Mouse (Mus musculus): ENCODE data around the gene Rsph3b. TPM values are rescaled to one million over a fixed set of nuclear protein-coding genes. Genes with fewer than 3 reads are reported as not detected.
A peak's percentile ranks its signal among the peaks of the same experiment; 100 is the strongest.

Gene Rsph3b
- polyA plus RNA-seq, 1 experiment from 2014 or later = 45.7 TPM

GRCm38 (mm10) chr17:6871421-6871820 lies 77.1 kb downstream of the Rsph3b start:
- no peak overlapping the region for H3K4me2 ChIP-seq (replicated peaks)
- H3K9ac ChIP-seq = no peak overlapping the region
- H3K4me3 ChIP-seq = no peak overlapping the region
- H3K9me3 ChIP-seq (replicated peaks) = peaks cover 17% of the 10 kb centered on the region
- no peak overlapping the region for H3K27ac ChIP-seq
- H3K4me1 ChIP-seq = no peaks in the 10 kb centered on the region; the same call in none of the 2 replicates
- H3K36me3 ChIP-seq = no peaks in the 10 kb centered on the region
- 88% methylated on average over 2 of the region's 2 CpGs for WGBS
- no peak for ATAC-seq (ENCODE audit: low FRiP score)
- H3K27me3 ChIP-seq = no peaks in the 10 kb centered on the region

GRCm38 (mm10) chr17:6868810-6869209 lies 79.7 kb downstream of the Rsph3b start:
- Histone ChIP-seq H3K9ac (no peak overlapping the region), H3K4me1 (peaks cover 9% of the 10 kb centered on the region), H3K27ac (no peak overlapping the region), H3K4me3 (no peak overlapping the region), H3K36me3 (no peaks in the 10 kb centered on the region), H3K4me2 (replicated peaks) (no peak overlapping the region), H3K27me3 (no peaks in the 10 kb centered on the region), H3K9me3 (replicated peaks) (peaks cover 8% of the 10 kb centered on the region)
- ATAC-seq (ENCODE audit: low FRiP score) = no peak

- Histone ChIP-seq H3K27ac (no peak overlapping the region), H3K4me2 (replicated peaks) (no peak overlapping the region), H3K36me3 (no peaks in the 10 kb centered on the region), H3K4me3 (no peak overlapping the region), H3K4me1 (peaks cover 9% of the 10 kb centered on the region), H3K9ac (no peak overlapping the region), H3K9me3 (replicated peaks) (no peaks in the 10 kb centered on the region), H3K27me3 (no peaks in the 10 kb centered on the region)
- WGBS = 17% methylated on average over 7 of the region's 7 CpGs
- no peak for ATAC-seq (ENCODE audit: low FRiP score)
Measured at GRCm38 (mm10) chr17:6867740-6868139, 80.7 kb downstream of the Rsph3b start.

GRCm38 (mm10) chr17:6866576-6866975 lies 81.9 kb downstream of the Rsph3b start:
- ATAC-seq (ENCODE audit: low FRiP score) = no peak
- H3K27me3 ChIP-seq = no peaks in the 10 kb centered on the region

GRCm38 (mm10) chr17:6865580-6865979 lies 82.9 kb downstream of the Rsph3b start:
- peaks cover 30% of the 10 kb centered on the region for H3K4me1 ChIP-seq
- H3K9me3 ChIP-seq (replicated peaks) = no peaks in the 10 kb centered on the region
- no peak overlapping the region for H3K4me3 ChIP-seq
- H3K27ac ChIP-seq = no peak overlapping the region
- no peak overlapping the region for H3K9ac ChIP-seq
- no peaks in the 10 kb centered on the region for H3K36me3 ChIP-seq
- no peak for ATAC-seq (ENCODE audit: low FRiP score)
- 65% methylated on average over 5 of the region's 5 CpGs for WGBS
- H3K27me3 ChIP-seq = no peaks in the 10 kb centered on the region
- no peak overlapping the region for H3K4me2 ChIP-seq (replicated peaks)

More at GRCm38 (mm10) chr17:6866576-6866975, 81.9 kb downstream of the Rsph3b start:
- no peak overlapping the region for H3K27ac ChIP-seq
- H3K4me2 ChIP-seq (replicated peaks) = no peak overlapping the region
- H3K9me3 ChIP-seq (replicated peaks) = no peaks in the 10 kb centered on the region
- no peak overlapping the region for H3K9ac ChIP-seq
- WGBS = 69% methylated on average over 1 of the region's 1 CpGs
- H3K4me1 ChIP-seq = peaks cover 20% of the 10 kb centered on the region
- H3K4me3 ChIP-seq = no peak overlapping the region
- H3K36me3 ChIP-seq = no peaks in the 10 kb centered on the region

GRCm38 (mm10) chr17:6864869-6865268 lies 83.6 kb downstream of the Rsph3b start:
- no peak overlapping the region for H3K4me3 ChIP-seq
- H3K9ac ChIP-seq = no peak overlapping the region
- ATAC-seq (ENCODE audit: low FRiP score) = no peak
- H3K27me3 ChIP-seq = no peaks in the 10 kb centered on the region
- peaks cover 37% of the 10 kb centered on the region for H3K4me1 ChIP-seq
- WGBS = 29% methylated on average over 13 of the region's 13 CpGs
- H3K27ac ChIP-seq = no peak overlapping the region
- H3K36me3 ChIP-seq = no peaks in the 10 kb centered on the region
- no peaks in the 10 kb centered on the region for H3K9me3 ChIP-seq (replicated peaks)
- peak overlapping the region; percentile 30 for H3K4me2 ChIP-seq (replicated peaks)

GRCm38 (mm10) chr17:6863521-6863920 lies 85.0 kb downstream of the Rsph3b start:
- Histone ChIP-seq H3K36me3 (no peaks in the 10 kb centered on the region), H3K27ac (no peak overlapping the region), H3K4me2 (replicated peaks) (no peak overlapping the region), H3K9me3 (replicated peaks) (no peaks in the 10 kb centered on the region), H3K4me1 (peaks cover 43% of the 10 kb centered on the region), H3K9ac (no peak overlapping the region), H3K27me3 (no peaks in the 10 kb centered on the region), H3K4me3 (no peak overlapping the region)
- ATAC-seq (ENCODE audit: low FRiP score) = no peak
- WGBS = 86% methylated on average over 6 of the region's 6 CpGs

GRCm38 (mm10) chr17:6862040-6862780 lies 86.3 kb downstream of the Rsph3b start:
- Histone ChIP-seq H3K27ac (peak overlapping the region; percentile 85; the same call in 1 of the 2 replicates), H3K4me2 (replicated peaks) (peak overlapping the region; percentile 49), H3K9ac (no peak overlapping the region), H3K36me3 (no peaks in the 10 kb centered on the region), H3K4me3 (no peak overlapping the region), H3K9me3 (replicated peaks) (no peaks in the 10 kb centered on the region), H3K4me1 (peaks cover 43% of the 10 kb centered on the region), H3K27me3 (no peaks in the 10 kb centered on the region)
- peak; percentile 29; the same call in 1 of the 2 replicates for ATAC-seq (ENCODE audit: low FRiP score)
- 45% methylated on average over 12 of the region's 12 CpGs for WGBS

- 0 out of 2 replicates have a peak overlapping the region, but pooled peaks have one; percentile 16 for H3K4me3 ChIP-seq
- H3K27ac ChIP-seq = peak overlapping the region; percentile 85
- no peaks in the 10 kb centered on the region for H3K27me3 ChIP-seq
- no peaks in the 10 kb centered on the region for H3K36me3 ChIP-seq
- H3K9ac ChIP-seq = peak overlapping the region; percentile 15; the same call in 1 of the 2 replicates
- peak overlapping the region; percentile 49 for H3K4me2 ChIP-seq (replicated peaks)
- ATAC-seq (ENCODE audit: low FRiP score) = peak; percentile 86
- peaks cover 43% of the 10 kb centered on the region for H3K4me1 ChIP-seq
- 2% methylated on average over 28 of the region's 28 CpGs for WGBS
- H3K9me3 ChIP-seq (replicated peaks) = no peaks in the 10 kb centered on the region
Measured at GRCm38 (mm10) chr17:6861181-6862039, 87.1 kb downstream of the Rsph3b start.

- WGBS = 4% methylated on average over 12 of the region's 12 CpGs
- peak overlapping the region; percentile 19; the same call in 1 of the 2 replicates for H3K4me2 ChIP-seq (replicated peaks)
- no peaks in the 10 kb centered on the region for H3K27me3 ChIP-seq
- no peak overlapping the region for H3K9ac ChIP-seq
- H3K27ac ChIP-seq = peak overlapping the region; percentile 85
- no peaks in the 10 kb centered on the region for H3K9me3 ChIP-seq (replicated peaks)
- peaks cover 43% of the 10 kb centered on the region for H3K4me1 ChIP-seq
- peak; percentile 15; the same call in 1 of the 2 replicates for ATAC-seq (ENCODE audit: low FRiP score)
- no peak overlapping the region for H3K4me3 ChIP-seq
- no peaks in the 10 kb centered on the region for H3K36me3 ChIP-seq
Measured at GRCm38 (mm10) chr17:6860491-6860897, 88.0 kb downstream of the Rsph3b start.

- 20% methylated on average over 4 of the region's 4 CpGs for WGBS
Measured at GRCm38 (mm10) chr17:6860067-6860466, 88.4 kb downstream of the Rsph3b start.

More at GRCm38 (mm10) chr17:6860067-6860466, 88.4 kb downstream of the Rsph3b start:
- no peak for ATAC-seq (ENCODE audit: low FRiP score)
- Histone ChIP-seq H3K27ac (peak overlapping the region; percentile 85), H3K9ac (no peak overlapping the region), H3K36me3 (no peaks in the 10 kb centered on the region), H3K4me2 (replicated peaks) (no peak overlapping the region), H3K4me3 (no peak overlapping the region), H3K9me3 (replicated peaks) (no peaks in the 10 kb centered on the region), H3K4me1 (peaks cover 43% of the 10 kb centered on the region), H3K27me3 (no peaks in the 10 kb centered on the region)
